In the genomic region with DNA sequence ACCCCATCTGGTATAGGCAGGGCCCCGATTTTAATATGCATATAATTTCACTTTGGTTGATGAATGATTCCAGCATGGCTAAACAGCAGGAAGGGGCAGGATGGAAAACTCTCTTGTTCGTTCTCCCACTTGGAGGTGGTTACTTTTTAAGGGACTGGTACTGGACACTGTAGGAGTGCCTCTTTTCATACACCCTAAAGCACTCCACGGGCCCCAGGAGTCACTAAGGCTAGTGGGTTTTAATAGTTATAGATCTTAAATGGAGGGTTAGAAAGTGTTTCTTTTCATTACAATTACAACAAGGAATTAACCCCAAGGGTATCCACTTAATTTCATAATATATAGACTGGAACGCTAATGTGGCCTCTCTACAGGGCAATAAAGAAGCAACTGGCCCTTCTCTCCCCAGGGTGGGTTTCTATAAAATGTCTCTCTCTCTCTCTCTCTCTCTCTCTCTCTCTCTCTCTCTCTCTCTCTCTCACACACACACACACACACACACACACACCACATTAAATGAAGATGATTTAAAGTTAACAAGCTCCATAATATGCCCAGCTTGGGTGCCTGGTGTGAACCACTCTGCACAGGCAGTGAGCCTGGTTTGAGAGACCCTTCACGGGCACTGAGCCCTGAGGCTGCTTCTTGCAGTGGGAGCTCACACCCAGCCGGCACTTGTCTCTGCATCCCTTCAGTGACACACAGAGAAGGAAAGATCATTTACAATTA, we compare ENCODE assay signal across 22 mouse cellular contexts.
DNase-seq lines count a peak whose midpoint lies in the region; ATAC-seq and TF ChIP-seq lines count a peak whose summit lies in the region.
"Had no signal": no experiment of that assay in that cellular context is flagged by ENCODE, and none has a peak within 500 bp of the region (broad histone marks: within the 10 kb centered on the region; RNA-seq: fewer than 3 reads in every experiment).

No protein-coding gene starts in this region.

- H3K9me3 ChIP-seq in hindbrain, embryonic 13.5 days: no peaks in the 10 kb centered on the region
- no peaks in the 10 kb centered on the region for H3K9me3 ChIP-seq in hindbrain, postnatal 0 days (ENCODE audit: low read length)
- H3K9me3 ChIP-seq in limb, embryonic 12.5 days: no peaks in the 10 kb centered on the region
- H3K9me3 ChIP-seq in limb, embryonic 10.5 days (replicated peaks): no peaks in the 10 kb centered on the region
- peaks cover 8% of the 10 kb centered on the region; the same call in 1 of the 2 replicates for H3K9me3 ChIP-seq in neural tube, embryonic 13.5 days
- no peaks in the 10 kb centered on the region for H3K9me3 ChIP-seq in liver, embryonic 12.5 days (replicated peaks)
- H3K9me3 ChIP-seq: embryonic facial prominence, embryonic 12.5 days; heart, embryonic 10.5 days; heart, embryonic 15.5 days; lung, embryonic 15.5 days had no signal

- H3K4me3 ChIP-seq in hindbrain, embryonic 13.5 days: no peak overlapping the region
- H3K4me3 ChIP-seq in hindbrain, postnatal 0 days (ENCODE audit: low read length): no peak overlapping the region
- no peak overlapping the region for H3K4me3 ChIP-seq in limb, embryonic 12.5 days (replicated peaks)
- no peak overlapping the region for H3K4me3 ChIP-seq in limb, embryonic 10.5 days
- H3K4me3 ChIP-seq in neural tube, embryonic 13.5 days: no peak overlapping the region
- no peak overlapping the region for H3K4me3 ChIP-seq in liver, embryonic 12.5 days
- H3K4me3 ChIP-seq: embryonic facial prominence, embryonic 12.5 days; heart, embryonic 10.5 days; heart, embryonic 15.5 days; layer of hippocampus, adult 2 months; left cerebral cortex, adult 2 months; lung, embryonic 15.5 days; myocyte had no signal

- DNase-seq in hindbrain, postnatal 0 days (ENCODE audit: low spot score): no peak
- DNase-seq in limb, embryonic 10.5 days (ENCODE audit: low spot score): no peak
- peak; percentile 34 for DNase-seq in forelimb bud, embryonic 11.5 days (ENCODE audit: low read depth, low spot score)
- DNase-seq in gastrocnemius, postnatal 14 days: no peak
- DNase-seq: cerebellum, adult 8-10 months; embryo, embryonic 11 days; right cerebral cortex, adult 18-20 months had no signal

- peak; percentile 28; the same call in 1 of the 2 replicates for ATAC-seq in hindbrain, embryonic 13.5 days (ENCODE audit: low FRiP score)
- no peak for ATAC-seq in hindbrain, postnatal 0 days
- 0 out of 2 replicates have a peak, but pooled peaks have one; percentile 56 for ATAC-seq in limb, embryonic 12.5 days (ENCODE audit: insufficient number of reproducible peaks, insufficient read depth, low FRiP score, low TSS enrichment, low read depth)
- ATAC-seq in neural tube, embryonic 13.5 days (ENCODE audit: low read depth): peak; percentile 82
- no peak for ATAC-seq in liver, embryonic 12.5 days
- ATAC-seq: forebrain, embryonic 16.5 days; intestine, embryonic 16.5 days; midbrain, embryonic 16.5 days; Patski had no signal

- intact Hi-C loops in gastrocnemius, postnatal 14 days (cut with DNase I; ENCODE audit: low total_unique reads): no loop called here

- peaks cover 15% of the 10 kb centered on the region for H3K4me1 ChIP-seq in hindbrain, embryonic 13.5 days (replicated peaks)
- H3K4me1 ChIP-seq in hindbrain, postnatal 0 days (ENCODE audit: insufficient read depth, low read length): no peaks in the 10 kb centered on the region
- peaks cover 26% of the 10 kb centered on the region for H3K4me1 ChIP-seq in limb, embryonic 12.5 days (replicated peaks)
- peaks cover 26% of the 10 kb centered on the region for H3K4me1 ChIP-seq in limb, embryonic 10.5 days
- peaks cover 23% of the 10 kb centered on the region for H3K4me1 ChIP-seq in neural tube, embryonic 13.5 days (replicated peaks)
- no peaks in the 10 kb centered on the region for H3K4me1 ChIP-seq in liver, embryonic 12.5 days
- H3K4me1 ChIP-seq: embryonic facial prominence, embryonic 12.5 days had no signal

- no peak overlapping the region for H3K4me2 ChIP-seq in hindbrain, embryonic 13.5 days
- H3K4me2 ChIP-seq in hindbrain, postnatal 0 days (ENCODE audit: low read depth, low read length): no peak overlapping the region
- no peak overlapping the region for H3K4me2 ChIP-seq in limb, embryonic 12.5 days
- H3K4me2 ChIP-seq in neural tube, embryonic 13.5 days: no peak overlapping the region
- no peak overlapping the region for H3K4me2 ChIP-seq in liver, embryonic 12.5 days
- H3K4me2 ChIP-seq: embryonic facial prominence, embryonic 12.5 days; heart, embryonic 15.5 days; lung, embryonic 15.5 days had no signal

- WGBS in hindbrain, embryonic 13.5 days: 68% methylated on average over 6 of the region's 6 CpGs
- WGBS in hindbrain, postnatal 0 days: 63% methylated on average over 6 of the region's 6 CpGs
- 44% methylated on average over 6 of the region's 6 CpGs for WGBS in limb, embryonic 12.5 days
- WGBS in limb, embryonic 10.5 days: 77% methylated on average over 6 of the region's 6 CpGs
- 48% methylated on average over 6 of the region's 6 CpGs for whole genome bisulfite sequencing in neural tube, embryonic 13.5 days
- WGBS in liver, embryonic 12.5 days (ENCODE audit: insufficient replicate concordance): 67% methylated on average over 6 of the region's 6 CpGs

- no peaks in the 10 kb centered on the region for H3K27me3 ChIP-seq in hindbrain, embryonic 13.5 days
- H3K27me3 ChIP-seq in hindbrain, postnatal 0 days (ENCODE audit: insufficient read depth, low read length): no peaks in the 10 kb centered on the region
- H3K27me3 ChIP-seq in limb, embryonic 12.5 days: no peaks in the 10 kb centered on the region
- H3K27me3 ChIP-seq in limb, embryonic 10.5 days (ENCODE audit: low read depth, poor library complexity, severe bottlenecking): no peaks in the 10 kb centered on the region
- H3K27me3 ChIP-seq in neural tube, embryonic 13.5 days: no peaks in the 10 kb centered on the region
- H3K27me3 ChIP-seq in liver, embryonic 12.5 days (replicated peaks): no peaks in the 10 kb centered on the region
- H3K27me3 ChIP-seq: embryonic facial prominence, embryonic 12.5 days; heart, embryonic 15.5 days; lung, embryonic 15.5 days; Patski had no signal

- H3K27ac ChIP-seq in hindbrain, embryonic 13.5 days: no peak overlapping the region
- no peak overlapping the region for H3K27ac ChIP-seq in hindbrain, postnatal 0 days
- no peak overlapping the region for H3K27ac ChIP-seq in limb, embryonic 12.5 days
- no peak overlapping the region for H3K27ac ChIP-seq in limb, embryonic 10.5 days
- H3K27ac ChIP-seq in neural tube, embryonic 13.5 days (replicated peaks): no peak overlapping the region
- H3K27ac ChIP-seq in liver, embryonic 12.5 days: no peak overlapping the region
- H3K27ac ChIP-seq: embryonic facial prominence, embryonic 12.5 days; heart, embryonic 10.5 days; heart, embryonic 15.5 days; layer of hippocampus, adult 2 months; left cerebral cortex, adult 2 months; lung, embryonic 15.5 days had no signal

- TF ChIP-seq CTCF in hindbrain, postnatal 0 days (IDR thresholded peaks at IDR 0.05; ENCODE audit: low read depth): no peak

- H3K36me3 ChIP-seq in hindbrain, embryonic 13.5 days: no peaks in the 10 kb centered on the region
- H3K36me3 ChIP-seq in hindbrain, postnatal 0 days (ENCODE audit: insufficient read depth, low read length): no peaks in the 10 kb centered on the region
- H3K36me3 ChIP-seq in limb, embryonic 12.5 days: no peaks in the 10 kb centered on the region
- H3K36me3 ChIP-seq in limb, embryonic 10.5 days: no peaks in the 10 kb centered on the region
- H3K36me3 ChIP-seq in neural tube, embryonic 13.5 days: no peaks in the 10 kb centered on the region
- no peaks in the 10 kb centered on the region for H3K36me3 ChIP-seq in liver, embryonic 12.5 days
- H3K36me3 ChIP-seq: embryonic facial prominence, embryonic 12.5 days; heart, embryonic 10.5 days; heart, embryonic 15.5 days; lung, embryonic 15.5 days had no signal

- no peak overlapping the region for H3K9ac ChIP-seq in hindbrain, embryonic 13.5 days
- H3K9ac ChIP-seq in hindbrain, postnatal 0 days (replicated peaks; ENCODE audit: low read length): no peak overlapping the region
- no peak overlapping the region for H3K9ac ChIP-seq in limb, embryonic 12.5 days (replicated peaks)
- H3K9ac ChIP-seq in neural tube, embryonic 13.5 days: no peak overlapping the region
- no peak overlapping the region for H3K9ac ChIP-seq in liver, embryonic 12.5 days
- H3K9ac ChIP-seq: embryonic facial prominence, embryonic 12.5 days; heart, embryonic 15.5 days; lung, embryonic 15.5 days had no signal

Comparison
In these comparisons a context has a peak if more than half of its experiments do, and no peak if none do; other contexts are left out.
1. ATAC-seq: peak in hindbrain, embryonic 13.5 days (single experiment), limb, embryonic 12.5 days (single experiment) and neural tube, embryonic 13.5 days (single experiment); none in hindbrain, postnatal 0 days (single experiment) and liver, embryonic 12.5 days (single experiment).